Mouse (Mus musculus) mature B cell (primary cell): ENCODE data around the gene Igfbp6.

Experiments
- in situ Hi-C: fragments of 300-500 bp; cut with MboI; formaldehyde crosslinking; loops from 2 replicates; pipeline ENCODE4 v1.14.3; 2019

Igfbp6 gene

DNA sequence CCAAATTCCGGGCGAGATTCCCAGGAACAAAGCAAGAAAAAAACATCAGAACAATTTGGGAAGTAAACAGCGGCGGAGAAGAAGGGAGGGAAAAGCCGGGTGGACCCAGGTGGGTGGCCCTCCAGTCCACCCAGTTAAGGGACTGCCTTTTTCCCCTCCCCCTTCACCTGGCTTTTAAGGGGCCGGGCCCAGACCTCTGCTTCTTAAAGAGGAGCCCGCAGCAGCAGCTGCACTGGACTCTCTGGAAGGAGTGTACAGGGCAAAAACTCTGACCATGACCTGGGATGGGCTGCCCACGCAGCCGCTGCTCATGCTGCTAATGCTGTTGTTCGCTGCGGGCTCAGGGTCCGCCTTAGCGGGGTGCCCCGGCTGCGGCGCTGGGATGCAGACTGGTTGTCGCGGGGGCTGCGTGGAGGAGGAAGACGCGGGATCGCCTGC, at the start of gene Igfbp6:
Gene Igfbp6 (plus strand): TSS at position 89 of the 438 bp plus-strand sequence.
- in situ Hi-C loops = no loop called here

- in situ Hi-C loops = no loop called here
Observed at GRCm38 (mm10) chr15:102094988-102095387, 49.2 kb upstream of the Igfbp6 start.

GRCm38 (mm10) chr15:102097147-102097915, 46.8 kb upstream of the Igfbp6 start:
- in situ Hi-C loops = no loop called here

GRCm38 (mm10) chr15:102097991-102098555, 46.1 kb upstream of the Igfbp6 start:
- in situ Hi-C loops = no loop called here

- in situ Hi-C loops = no loop called here
Observed at GRCm38 (mm10) chr15:102099260-102099659, 44.9 kb upstream of the Igfbp6 start.

DNA sequence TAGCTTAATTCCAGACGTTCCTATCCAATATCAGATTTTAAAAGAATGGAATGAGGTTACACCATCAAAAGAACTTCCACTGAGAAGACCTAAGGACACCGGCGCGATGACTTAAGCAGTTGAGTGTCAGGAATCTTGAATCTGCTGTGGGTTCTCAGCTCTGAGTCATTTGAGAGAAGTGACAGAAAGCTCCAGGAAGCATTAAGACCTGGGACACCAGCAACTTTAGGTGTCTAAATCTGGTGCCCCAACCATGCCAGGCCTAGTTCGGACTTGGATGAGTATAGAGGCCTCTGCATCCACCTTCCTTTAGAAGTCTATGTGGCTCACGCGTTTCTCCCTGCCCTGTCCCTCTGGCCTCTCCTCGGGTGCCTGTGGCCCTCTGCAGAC, 44.4 kb upstream of the Igfbp6 start:
- in situ Hi-C loops = no loop called here

DNA sequence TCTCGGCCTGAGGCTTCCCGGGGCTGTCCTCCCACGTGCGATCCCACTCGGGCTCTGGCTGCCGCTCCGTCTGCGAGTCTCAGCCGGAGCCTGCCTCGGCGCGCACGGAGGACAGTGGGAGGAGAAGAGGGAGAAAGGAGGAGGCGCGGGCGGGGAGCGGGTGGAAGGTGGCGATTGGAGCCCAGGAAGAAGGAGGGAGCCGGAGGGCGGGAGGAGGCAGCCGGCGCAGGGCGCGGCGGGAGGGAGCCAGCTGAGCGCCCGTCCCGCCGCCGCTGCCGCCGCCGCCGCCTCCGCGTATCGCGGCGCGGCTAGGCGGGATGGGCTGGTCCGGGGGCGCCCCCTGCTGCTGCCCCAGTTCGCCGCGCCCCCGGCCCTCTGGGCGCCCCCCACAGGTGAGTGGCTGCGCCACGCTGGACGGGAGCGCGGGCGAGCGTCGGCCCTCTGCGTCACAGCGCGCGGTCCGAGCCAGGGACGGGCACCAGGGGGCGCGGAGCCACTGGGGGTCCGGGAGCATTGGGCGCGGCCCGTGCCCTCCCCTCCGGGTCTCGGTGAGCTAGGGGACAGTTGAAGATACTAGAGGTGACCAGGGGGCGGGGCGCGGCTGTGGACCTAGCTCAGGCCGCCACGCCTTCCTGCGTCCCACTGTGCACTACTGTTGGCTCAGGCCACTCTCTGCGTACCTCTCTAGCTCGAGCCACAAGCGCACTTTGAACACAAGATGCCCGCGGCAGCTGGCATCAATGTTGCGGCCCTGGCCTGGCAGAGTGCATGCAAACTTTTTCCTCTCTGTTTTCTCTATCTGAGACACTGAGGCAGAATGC, 43.8 kb upstream of the Igfbp6 start, which contains the start of gene Tns2:
Gene Tns2 (plus strand): TSS at position 253 of the 821 bp plus-strand sequence.
- in situ Hi-C loops = no loop called here

DNA sequence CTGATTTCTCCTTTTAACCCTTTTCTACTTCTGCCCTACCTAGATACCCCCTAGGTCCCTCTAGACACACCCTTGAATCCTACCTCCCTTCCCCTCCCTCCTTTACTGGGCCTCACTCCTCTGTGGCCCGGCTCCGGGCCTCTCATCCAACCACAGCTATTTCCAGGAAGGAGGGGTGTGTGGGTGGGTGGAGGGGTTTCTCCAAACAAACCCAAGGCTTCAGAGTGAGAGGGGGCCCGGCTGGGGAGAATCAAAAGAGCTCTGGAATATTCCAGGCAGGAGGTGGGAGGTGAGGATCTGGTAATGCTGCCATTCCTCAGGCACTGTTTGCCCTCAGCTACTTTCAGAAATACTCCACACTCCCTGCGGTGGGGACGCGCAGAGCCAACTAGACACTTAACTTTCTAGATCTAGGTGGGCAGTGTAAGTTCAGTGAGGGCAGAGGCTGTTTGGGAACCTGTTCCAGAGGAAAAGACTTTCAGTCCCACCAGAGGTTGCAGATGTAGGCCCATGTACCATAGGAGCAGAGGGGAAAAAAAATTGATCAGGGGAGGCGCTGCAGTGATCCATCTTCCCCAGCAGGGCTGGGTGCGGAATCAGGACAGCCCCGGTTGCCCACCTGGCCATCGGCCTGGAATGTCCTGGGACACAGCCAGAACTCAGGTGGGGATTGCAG, 43.0 kb upstream of the Igfbp6 start:
- in situ Hi-C loops = no loop called here

GRCm38 (mm10) chr15:102101672-102102541, 42.3 kb upstream of the Igfbp6 start:
- in situ Hi-C loops = no loop called here

GRCm38 (mm10) chr15:102102548-102103121, 41.5 kb upstream of the Igfbp6 start:
- in situ Hi-C loops = no loop called here

DNA sequence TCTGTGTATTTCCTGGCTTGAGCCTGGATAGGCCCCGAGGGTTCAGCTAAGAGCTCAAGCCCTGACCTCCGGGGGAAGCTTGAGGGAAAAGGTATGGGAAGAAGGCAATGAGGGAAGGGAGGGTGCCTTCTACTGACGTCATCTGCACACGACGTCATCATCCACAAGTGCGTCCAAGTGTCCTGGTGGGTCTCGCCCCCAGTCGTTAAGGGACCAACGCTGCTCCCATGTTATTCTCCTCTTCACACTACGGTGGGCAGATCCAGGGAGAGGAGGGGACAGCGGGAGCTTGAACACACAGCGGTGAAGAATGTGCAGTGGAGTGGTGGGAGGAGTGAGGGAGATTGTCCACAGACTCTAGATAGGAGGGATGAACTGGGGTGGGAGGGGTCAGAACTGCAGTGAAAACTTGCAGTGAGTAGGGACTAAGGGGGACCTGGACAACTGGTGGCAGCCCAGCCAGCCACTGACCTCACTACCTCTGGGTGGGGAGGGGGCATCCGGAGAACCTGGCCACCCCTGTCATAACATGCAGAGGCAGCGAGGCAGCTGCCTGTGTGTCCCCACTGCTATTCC, 40.7 kb upstream of the Igfbp6 start:
- in situ Hi-C loops = no loop called here

GRCm38 (mm10) chr15:102103947-102104555, 40.1 kb upstream of the Igfbp6 start:
- in situ Hi-C loops = no loop called here

DNA sequence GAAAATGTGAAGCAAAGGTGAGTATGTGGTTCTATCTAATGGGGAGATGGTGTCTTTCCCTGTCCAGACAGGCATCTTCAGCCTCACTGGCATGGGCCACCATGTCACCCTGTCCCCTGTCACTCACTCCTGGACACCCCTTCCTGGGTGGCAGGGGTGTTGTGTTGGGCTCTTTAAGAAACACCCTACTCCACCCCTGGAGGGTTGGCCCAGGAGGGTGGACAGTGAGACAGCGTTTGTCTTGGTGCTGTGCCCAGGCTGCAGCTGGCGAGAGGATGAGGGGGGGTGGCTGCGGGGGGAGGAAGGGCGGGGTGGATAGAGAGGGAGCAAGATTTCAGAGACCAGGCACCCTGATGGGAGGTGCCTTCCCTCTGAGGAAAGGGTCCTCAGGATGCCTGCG, 38.8 kb upstream of the Igfbp6 start:
- in situ Hi-C loops = no loop called here

GRCm38 (mm10) chr15:102105764-102106730, 38.1 kb upstream of the Igfbp6 start:
- in situ Hi-C loops = no loop called here

GRCm38 (mm10) chr15:102106754-102107456, 37.3 kb upstream of the Igfbp6 start:
- in situ Hi-C loops = no loop called here

DNA sequence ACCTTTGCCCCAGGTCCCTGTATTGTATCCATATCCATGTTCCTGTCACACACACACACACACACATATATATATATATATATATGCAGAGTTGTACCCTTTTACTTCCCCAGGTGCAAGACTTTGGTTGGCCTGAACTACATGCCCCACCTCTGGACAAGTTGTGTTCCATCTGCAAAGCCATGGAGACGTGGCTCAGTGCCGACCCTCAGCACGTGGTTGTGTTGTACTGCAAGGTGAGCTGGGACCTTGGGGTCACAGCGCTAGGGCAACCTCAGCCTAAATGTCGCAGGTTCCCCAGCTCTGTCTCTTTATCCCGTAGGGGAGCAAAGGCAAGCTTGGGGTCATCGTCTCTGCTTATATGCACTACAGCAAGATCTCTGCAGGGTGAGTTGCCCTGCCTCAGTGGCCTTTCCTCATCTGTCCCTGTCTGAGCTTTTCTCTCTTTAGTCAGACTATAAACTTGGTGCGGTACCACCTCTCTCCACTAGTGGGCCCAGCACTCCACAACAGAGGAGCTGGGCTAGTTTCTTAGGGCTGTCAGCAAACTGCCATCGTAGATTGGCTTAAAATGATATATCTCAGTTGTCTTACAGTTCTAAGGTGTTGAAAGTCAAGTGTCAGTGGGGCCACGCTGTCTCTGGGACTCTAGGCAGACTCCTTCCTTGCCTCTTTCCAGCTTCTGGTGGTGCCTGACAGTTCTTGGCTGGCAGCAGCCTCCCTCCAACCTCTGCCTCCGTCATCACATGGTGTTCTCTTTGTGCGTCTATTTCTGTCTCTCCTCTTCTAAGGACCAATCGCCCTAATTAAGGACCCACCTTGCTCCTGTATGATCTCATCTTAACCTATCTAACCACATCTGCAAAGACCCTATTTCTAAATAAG, 36.2 kb upstream of the Igfbp6 start:
- in situ Hi-C loops = no loop called here
